Mouse (Mus musculus): Measurements from ENCODE around the gene Srrm3. TPM values are rescaled to one million over a fixed set of nuclear protein-coding genes. Genes with fewer than 3 reads are reported as not detected.

Srrm3 gene
- polyA plus RNA-seq, 1 experiment from 2014 or later: 87.3 TPM

GRCm38 (mm10) chr5:135898028-135898427 is 91.3 kb downstream of the Srrm3 start:
- Histone ChIP-seq H3K4me2 (no peak overlapping the region), H3K4me1 (peaks cover 5% of the 10 kb centered on the region), H3K36me3 (no peaks in the 10 kb centered on the region), H3K4me3 (replicated peaks) (no peak overlapping the region), H3K9ac (replicated peaks) (no peak overlapping the region), H3K27me3 (replicated peaks) (no peaks in the 10 kb centered on the region), H3K9me3 (replicated peaks) (no peaks in the 10 kb centered on the region), H3K27ac (replicated peaks) (no peak overlapping the region)
- no peak for ATAC-seq (ENCODE audit: low FRiP score)
- 23% methylated on average over 3 of the region's 3 CpGs for WGBS

DNA sequence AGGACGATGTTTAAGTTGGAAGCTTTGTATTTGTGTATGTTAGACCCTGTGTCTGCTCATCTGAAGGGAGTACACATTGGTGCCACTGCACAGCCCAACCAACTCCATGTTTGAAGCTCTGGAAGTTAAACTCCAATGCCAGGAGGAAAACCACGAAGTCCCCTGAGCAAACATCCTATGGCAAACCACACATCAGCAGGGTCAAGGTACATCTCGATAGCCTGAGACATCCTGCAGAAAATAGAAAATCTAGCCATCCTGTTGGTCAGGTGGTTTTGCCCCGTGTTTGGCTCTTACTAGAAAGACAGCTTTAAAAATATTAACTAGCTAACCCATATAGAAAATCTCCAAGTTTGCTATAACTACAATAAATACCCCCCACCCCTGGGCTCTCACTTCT is 92.3 kb downstream of the Srrm3 start:
- Histone ChIP-seq H3K4me1 (peaks cover 14% of the 10 kb centered on the region), H3K9me3 (replicated peaks) (no peaks in the 10 kb centered on the region), H3K36me3 (no peaks in the 10 kb centered on the region), H3K27ac (replicated peaks) (no peak overlapping the region), H3K9ac (replicated peaks) (no peak overlapping the region), H3K4me2 (no peak overlapping the region), H3K27me3 (replicated peaks) (no peaks in the 10 kb centered on the region), H3K4me3 (replicated peaks) (no peak overlapping the region)
- ATAC-seq (ENCODE audit: low FRiP score): no peak
- 81% methylated on average over 4 of the region's 4 CpGs for WGBS

DNA sequence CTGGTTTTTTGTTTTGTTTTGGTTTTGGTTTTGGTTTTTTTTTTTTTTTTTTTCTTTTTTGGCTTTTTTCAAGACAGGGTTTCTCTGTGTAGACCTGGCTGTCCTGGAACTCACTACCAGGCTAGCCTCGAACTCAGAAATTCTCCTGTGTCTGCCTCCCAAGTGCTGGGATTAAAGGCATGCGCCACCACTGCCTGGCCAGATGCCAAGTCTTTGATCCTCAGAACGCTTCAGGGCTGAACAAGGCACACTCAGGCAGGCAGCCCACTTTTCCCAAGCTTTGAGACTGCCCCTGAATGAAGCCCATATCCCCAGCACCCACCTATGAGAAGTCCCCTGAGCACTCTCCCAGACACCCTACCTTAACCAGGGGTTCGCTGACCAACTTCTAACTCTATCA is 93.1 kb downstream of the Srrm3 start:
- ATAC-seq (ENCODE audit: low FRiP score): no peak
- Histone ChIP-seq H3K27ac (replicated peaks) (no peak overlapping the region), H3K4me2 (no peak overlapping the region), H3K4me1 (peaks cover 22% of the 10 kb centered on the region), H3K27me3 (replicated peaks) (no peaks in the 10 kb centered on the region), H3K36me3 (no peaks in the 10 kb centered on the region), H3K9me3 (replicated peaks) (no peaks in the 10 kb centered on the region), H3K9ac (replicated peaks) (no peak overlapping the region), H3K4me3 (replicated peaks) (no peak overlapping the region)
- WGBS: 56% methylated on average over 4 of the region's 4 CpGs

- H3K36me3 ChIP-seq: no peaks in the 10 kb centered on the region
- H3K4me3 ChIP-seq (replicated peaks): no peak overlapping the region
- no peak for ATAC-seq (ENCODE audit: low FRiP score)
- no peaks in the 10 kb centered on the region for H3K27me3 ChIP-seq (replicated peaks)
- H3K4me2 ChIP-seq: no peak overlapping the region
- peaks cover 27% of the 10 kb centered on the region for H3K4me1 ChIP-seq
- H3K27ac ChIP-seq (replicated peaks): no peak overlapping the region
- 79% methylated on average over 3 of the region's 3 CpGs for WGBS
- no peak overlapping the region for H3K9ac ChIP-seq (replicated peaks)
- no peaks in the 10 kb centered on the region for H3K9me3 ChIP-seq (replicated peaks)
Observed at GRCm38 (mm10) chr5:135900701-135901100, 94.0 kb downstream of the Srrm3 start.

DNA sequence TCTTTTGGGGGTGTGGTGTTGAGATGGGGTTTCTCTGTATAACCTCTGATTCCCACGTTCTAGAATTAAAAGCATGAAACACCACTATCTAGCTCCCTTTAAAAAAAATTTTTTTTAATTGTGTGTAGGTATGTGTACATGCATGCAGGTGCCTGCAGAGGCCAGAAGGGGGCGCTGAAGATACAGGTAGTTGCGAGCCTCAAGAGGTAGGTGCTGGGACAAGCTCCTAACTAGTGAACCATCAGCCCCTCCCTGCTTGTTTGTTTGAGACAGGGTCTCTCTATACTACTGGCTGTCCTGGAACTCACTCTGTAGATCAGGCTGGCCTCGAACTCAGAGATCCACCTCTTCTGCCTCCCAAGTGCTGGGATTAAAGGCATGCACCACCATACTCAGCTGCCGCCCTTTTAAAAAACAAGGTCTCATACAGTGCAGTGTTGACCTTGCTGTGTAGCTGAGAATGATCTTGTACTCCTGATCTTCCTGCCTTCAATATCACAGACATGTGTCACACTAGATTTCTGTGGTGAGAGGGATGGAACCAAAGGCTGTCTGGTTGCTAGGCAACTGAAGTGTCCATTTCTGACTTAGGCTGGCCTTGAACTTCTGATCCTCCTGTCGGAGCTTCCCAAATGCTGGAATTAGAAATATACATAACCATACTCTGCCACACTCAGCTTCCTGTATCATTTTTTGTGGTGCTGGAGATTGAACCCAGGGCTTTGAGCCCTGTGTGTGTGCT is 94.8 kb downstream of the Srrm3 start:
- Histone ChIP-seq H3K27ac (replicated peaks) (0 out of 2 replicates have a peak overlapping the region, but pooled peaks have one; percentile 5), H3K4me1 (peaks cover 29% of the 10 kb centered on the region), H3K27me3 (replicated peaks) (no peaks in the 10 kb centered on the region), H3K4me3 (replicated peaks) (no peak overlapping the region), H3K9me3 (replicated peaks) (no peaks in the 10 kb centered on the region), H3K9ac (replicated peaks) (no peak overlapping the region), H3K4me2 (no peak overlapping the region), H3K36me3 (0 out of 2 replicates have a peak, but pooled peaks cover 1% of the 10 kb centered on the region)
- 65% methylated on average over 6 of the region's 6 CpGs for WGBS
- ATAC-seq (ENCODE audit: low FRiP score): no peak

DNA sequence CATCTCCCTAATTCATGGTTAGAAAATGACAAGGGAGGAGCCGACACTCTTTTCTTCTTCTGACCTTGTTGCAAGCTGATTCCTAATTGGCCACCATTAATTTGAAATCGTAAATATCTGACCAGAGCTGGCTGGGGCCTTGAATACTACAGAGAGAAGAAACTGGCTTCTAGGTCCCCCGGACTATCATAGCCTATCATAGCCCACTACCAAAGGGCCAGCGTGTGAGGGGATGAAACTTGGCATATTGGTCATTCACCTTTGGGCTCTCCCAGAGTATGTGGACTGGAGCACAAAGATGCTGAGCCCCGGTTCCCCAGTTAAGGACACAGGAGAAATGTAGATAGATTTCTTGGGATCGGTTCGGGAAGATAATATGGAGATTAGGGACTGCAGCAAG is 96.4 kb downstream of the Srrm3 start:
- Histone ChIP-seq H3K4me2 (peak overlapping the region; percentile 69), H3K27me3 (replicated peaks) (no peaks in the 10 kb centered on the region), H3K9ac (replicated peaks) (peak overlapping the region; percentile 53; the same call in 1 of the 2 replicates), H3K9me3 (replicated peaks) (no peaks in the 10 kb centered on the region), H3K4me1 (peaks cover 29% of the 10 kb centered on the region), H3K4me3 (replicated peaks) (peak overlapping the region; percentile 41), H3K27ac (replicated peaks) (peak overlapping the region; percentile 94), H3K36me3 (peaks cover 16% of the 10 kb centered on the region; the same call in 1 of the 2 replicates)
- ATAC-seq (ENCODE audit: low FRiP score): peak; percentile 39; the same call in 1 of the 2 replicates
- 21% methylated on average over 7 of the region's 7 CpGs for WGBS

DNA sequence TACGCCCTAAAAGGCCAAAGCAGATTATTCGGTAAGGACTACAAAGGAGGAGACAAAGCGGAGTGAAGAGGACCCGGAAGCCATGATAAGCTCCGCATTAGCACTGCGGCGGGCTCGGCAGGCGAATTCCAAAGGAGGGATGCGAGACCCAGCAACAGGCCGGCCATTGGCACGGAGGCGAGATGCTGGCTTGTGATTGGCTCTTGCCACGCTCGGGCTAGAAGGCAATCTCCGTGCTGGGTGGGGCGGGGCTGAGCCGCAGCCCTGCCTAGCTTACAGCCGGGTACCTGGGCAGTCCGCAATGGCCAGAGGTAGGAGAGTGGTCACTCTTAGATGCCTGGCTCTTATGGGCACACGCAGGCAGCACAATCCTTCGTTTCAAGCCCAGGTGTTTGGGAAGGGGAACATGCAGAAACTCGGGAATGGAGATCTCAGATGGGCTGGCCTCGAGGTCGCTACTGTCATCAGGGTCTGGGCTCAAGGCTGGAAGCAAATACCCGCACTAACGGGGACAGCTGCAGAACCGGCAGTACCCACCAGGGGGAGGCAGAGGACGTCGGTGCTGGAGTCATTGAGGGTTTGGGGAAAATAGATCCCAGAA is 97.0 kb downstream of the Srrm3 start:
- Histone ChIP-seq H3K9me3 (replicated peaks) (no peaks in the 10 kb centered on the region), H3K9ac (replicated peaks) (peak overlapping the region; percentile 53), H3K27ac (replicated peaks) (peak overlapping the region; percentile 94), H3K27me3 (replicated peaks) (no peaks in the 10 kb centered on the region), H3K4me1 (peaks cover 29% of the 10 kb centered on the region), H3K4me2 (peak overlapping the region; percentile 69), H3K36me3 (peaks cover 17% of the 10 kb centered on the region; the same call in 1 of the 2 replicates), H3K4me3 (replicated peaks) (peak overlapping the region; percentile 41)
- ATAC-seq (ENCODE audit: low FRiP score): peak; percentile 97
- under 1% methylated on average over 29 of the region's 30 CpGs for WGBS

GRCm38 (mm10) chr5:135904259-135904658 is 97.6 kb downstream of the Srrm3 start:
- no peak for ATAC-seq (ENCODE audit: low FRiP score)
- Histone ChIP-seq H3K9ac (replicated peaks) (no peak overlapping the region), H3K9me3 (replicated peaks) (no peaks in the 10 kb centered on the region), H3K4me2 (peak overlapping the region; percentile 69), H3K4me3 (replicated peaks) (no peak overlapping the region), H3K4me1 (peaks cover 34% of the 10 kb centered on the region), H3K36me3 (peaks cover 22% of the 10 kb centered on the region), H3K27me3 (replicated peaks) (no peaks in the 10 kb centered on the region), H3K27ac (replicated peaks) (peak overlapping the region; percentile 94)
- 71% methylated on average over 5 of the region's 5 CpGs for WGBS

- peaks cover 36% of the 10 kb centered on the region for H3K36me3 ChIP-seq
- no peak for ATAC-seq (ENCODE audit: low FRiP score)
- H3K27ac ChIP-seq (replicated peaks): peak overlapping the region; percentile 41
- H3K4me1 ChIP-seq: peaks cover 35% of the 10 kb centered on the region
- no peak overlapping the region for H3K4me3 ChIP-seq (replicated peaks)
- no peak overlapping the region for H3K4me2 ChIP-seq
- no peaks in the 10 kb centered on the region for H3K27me3 ChIP-seq (replicated peaks)
- no peaks in the 10 kb centered on the region for H3K9me3 ChIP-seq (replicated peaks)
- WGBS: 64% methylated on average over 8 of the region's 8 CpGs
- no peak overlapping the region for H3K9ac ChIP-seq (replicated peaks)
Observed at GRCm38 (mm10) chr5:135905320-135906225, 98.9 kb downstream of the Srrm3 start.

DNA sequence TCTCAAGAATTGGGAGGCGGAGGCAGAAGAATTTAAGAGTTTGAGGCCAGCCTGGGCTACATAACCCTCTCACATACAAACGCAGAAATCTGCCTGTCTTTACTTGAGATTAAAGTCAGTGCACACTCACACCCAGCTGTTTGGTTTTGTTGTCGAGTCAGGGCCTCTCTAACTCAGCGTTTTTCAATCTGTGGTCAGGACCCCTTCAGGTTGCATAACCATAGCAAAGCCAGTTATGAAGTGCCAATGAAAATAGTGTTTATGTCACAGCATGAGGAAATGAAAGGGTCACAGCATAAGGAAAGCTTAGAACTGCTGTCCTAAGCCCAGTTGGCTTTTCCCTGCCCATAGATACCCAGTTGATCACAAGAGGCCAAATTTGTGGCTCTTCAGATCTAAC is 100.2 kb downstream of the Srrm3 start:
- Histone ChIP-seq H3K4me2 (no peak overlapping the region), H3K9me3 (replicated peaks) (no peaks in the 10 kb centered on the region), H3K9ac (replicated peaks) (no peak overlapping the region), H3K27me3 (replicated peaks) (no peaks in the 10 kb centered on the region), H3K4me3 (replicated peaks) (no peak overlapping the region), H3K4me1 (peaks cover 35% of the 10 kb centered on the region), H3K27ac (replicated peaks) (no peak overlapping the region), H3K36me3 (peaks cover 48% of the 10 kb centered on the region)
- WGBS: 84% methylated on average over 4 of the region's 4 CpGs
- ATAC-seq (ENCODE audit: low FRiP score): no peak

DNA sequence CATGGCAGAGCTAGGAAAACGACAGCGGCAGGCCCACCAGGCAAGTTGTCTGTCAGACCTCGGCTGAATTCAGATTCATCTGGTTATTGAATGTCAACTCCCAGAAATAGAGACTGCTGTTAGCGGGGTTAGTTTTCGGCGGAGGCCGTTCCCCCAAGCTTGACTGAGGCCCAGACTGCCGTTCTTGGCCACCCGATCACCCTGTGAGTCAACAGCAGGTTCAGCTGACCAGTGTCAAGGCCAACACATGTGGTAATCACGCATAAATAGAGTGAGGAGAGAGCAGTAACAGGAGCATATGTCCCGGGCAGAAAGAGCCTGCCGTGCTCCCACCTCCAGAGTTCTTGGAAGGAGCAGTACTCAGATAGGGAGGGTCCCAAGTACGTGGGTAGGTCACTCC is 100.6 kb downstream of the Srrm3 start:
- H3K4me3 ChIP-seq (replicated peaks): no peak overlapping the region
- H3K9ac ChIP-seq (replicated peaks): no peak overlapping the region
- H3K4me2 ChIP-seq: no peak overlapping the region
- 85% methylated on average over 13 of the region's 13 CpGs for WGBS
- H3K4me1 ChIP-seq: peaks cover 35% of the 10 kb centered on the region
- no peak overlapping the region for H3K27ac ChIP-seq (replicated peaks)
- no peaks in the 10 kb centered on the region for H3K9me3 ChIP-seq (replicated peaks)
- H3K27me3 ChIP-seq (replicated peaks): no peaks in the 10 kb centered on the region
- H3K36me3 ChIP-seq: peaks cover 48% of the 10 kb centered on the region
- no peak for ATAC-seq (ENCODE audit: low FRiP score)
